Mouse (Mus musculus): ENCODE data around the gene Olfr459. TPM values are rescaled to one million over a fixed set of nuclear protein-coding genes. Genes with fewer than 3 reads are reported as not detected.

Gene Olfr459
- not detected in 2 replicates for polyA plus RNA-seq (2012; rRNA removed)

DNA sequence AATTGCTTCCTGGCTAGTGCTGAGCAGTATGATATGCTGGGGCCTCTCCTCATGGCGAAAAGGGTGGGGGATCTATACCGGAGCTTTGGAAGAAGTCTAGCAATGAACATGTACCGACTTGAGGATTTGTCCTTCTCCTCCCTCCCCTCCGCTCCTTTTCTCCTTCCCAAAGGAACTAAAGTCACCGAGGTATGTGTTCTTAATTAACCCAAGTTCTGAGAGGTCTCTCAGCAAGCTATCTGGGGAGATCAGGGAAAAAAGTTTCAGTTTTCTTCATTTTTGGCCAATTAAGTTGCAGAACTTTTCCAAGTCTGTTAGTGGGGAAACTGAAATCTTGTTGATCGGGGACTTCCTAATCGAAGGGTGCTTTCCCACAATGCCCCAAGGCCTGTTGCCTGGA, at the start of gene Olfr459:
Olfr459 (minus strand) TSS at position 101 of the 400 bp plus-strand sequence.

Other genes starting within 250 kb of the Olfr459 start
- gene Ephb6, start 169.7 kb downstream of the Olfr459 start, polyA plus RNA-seq (2012; rRNA removed) = 14.3 and 20.0 TPM in 2 replicates
- 0.26 and 0.41 TPM in 2 replicates for gene Trpv6, start 138.8 kb downstream of the Olfr459 start, polyA plus RNA-seq (2012; rRNA removed)
- not detected in 2 replicates for gene Trpv5, start 94.4 kb downstream of the Olfr459 start, polyA plus RNA-seq (2012; rRNA removed)
- gene Llcfc1, start 90.7 kb downstream of the Olfr459 start, polyA plus RNA-seq (2012; rRNA removed) = not detected in 2 replicates
- gene Kel, start 70.8 kb downstream of the Olfr459 start, polyA plus RNA-seq (2012; rRNA removed) = not detected in 2 replicates
- not detected in 2 replicates for gene Pip, start 72.4 kb upstream of the Olfr459 start, polyA plus RNA-seq (2012; rRNA removed)
- gene Sval2, start 77.8 kb upstream of the Olfr459 start, polyA plus RNA-seq (2012; rRNA removed) = not detected in 2 replicates
- gene Sval1, start 176.5 kb upstream of the Olfr459 start, polyA plus RNA-seq (2012; rRNA removed) = not detected in 2 replicates
- not detected in 2 replicates for gene Sval3, start 193.0 kb upstream of the Olfr459 start, polyA plus RNA-seq (2012; rRNA removed)

Measured in stomach, adult 2 months (tissue).